Mouse (Mus musculus): ENCODE data around the gene Nfix. TPM values are rescaled to one million over a fixed set of nuclear protein-coding genes. Genes with fewer than 3 reads are reported as not detected.
A peak's percentile ranks its signal among the peaks of the same experiment; 100 is the strongest.

Nfix gene
- polyA plus RNA-seq, 1 experiment from 2014 or later: 11.7 TPM

DNA sequence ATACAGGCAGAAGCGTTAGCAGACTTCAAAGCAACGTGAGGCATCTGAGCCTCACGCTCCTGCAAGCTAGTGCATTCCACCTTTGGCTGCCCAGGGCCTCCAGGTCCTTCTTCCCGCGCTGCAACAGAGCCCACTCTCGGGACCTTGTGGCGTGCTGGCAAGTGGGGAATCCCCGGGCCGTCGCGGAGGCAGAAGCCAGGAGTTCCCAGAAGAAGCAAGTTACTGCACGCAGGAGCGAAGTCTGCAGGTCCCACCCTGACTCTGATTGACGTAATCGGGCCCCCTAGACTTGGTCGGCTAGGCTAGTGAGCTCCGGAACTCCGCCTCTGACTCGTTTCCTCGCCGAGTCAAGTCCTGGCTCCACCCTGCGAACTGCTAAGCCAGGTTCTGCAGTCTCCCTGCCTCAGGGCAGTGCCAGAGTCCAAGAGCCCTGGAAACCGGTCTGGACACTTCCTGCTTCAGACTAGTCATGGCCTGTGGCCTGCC lies 143.5 kb downstream of the Nfix start:
- no peaks in the 10 kb centered on the region for H3K27me3 ChIP-seq (replicated peaks)
- H3K27ac ChIP-seq (replicated peaks): peak overlapping the region; percentile 94
- H3K4me3 ChIP-seq: peak overlapping the region; percentile 56
- H3K9ac ChIP-seq: peak overlapping the region; percentile 88
- ATAC-seq (ENCODE audit: extremely low read depth, insufficient number of reproducible peaks, low FRiP score, low TSS enrichment): peak; percentile 33
- H3K9me3 ChIP-seq: no peaks in the 10 kb centered on the region
- H3K4me2 ChIP-seq: peak overlapping the region; percentile 84
- no peaks in the 10 kb centered on the region for H3K36me3 ChIP-seq
- under 1% methylated on average over 23 of the region's 23 CpGs for WGBS
- H3K4me1 ChIP-seq: peaks cover 69% of the 10 kb centered on the region

DNA sequence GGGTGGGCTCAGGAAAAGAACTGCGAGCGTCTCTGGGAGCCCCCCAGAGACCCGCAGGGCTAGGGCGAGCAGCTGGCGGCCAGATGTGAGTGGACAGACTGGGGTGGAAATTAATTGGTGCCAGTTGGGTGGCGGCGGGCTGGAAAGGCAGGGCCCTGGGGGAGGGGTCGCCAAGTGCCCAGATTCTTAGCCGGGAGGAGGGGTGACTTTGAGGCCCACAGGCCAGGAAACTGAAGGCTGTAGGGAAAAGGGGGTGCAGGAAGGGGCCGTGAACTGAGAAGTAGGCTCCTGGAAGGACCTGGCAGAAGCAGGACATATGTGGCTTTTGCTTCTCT lies 144.0 kb downstream of the Nfix start:
- H3K4me3 ChIP-seq: peak overlapping the region; percentile 56
- ATAC-seq (ENCODE audit: extremely low read depth, insufficient number of reproducible peaks, low FRiP score, low TSS enrichment): no peak
- WGBS: 4% methylated on average over 10 of the region's 10 CpGs

DNA sequence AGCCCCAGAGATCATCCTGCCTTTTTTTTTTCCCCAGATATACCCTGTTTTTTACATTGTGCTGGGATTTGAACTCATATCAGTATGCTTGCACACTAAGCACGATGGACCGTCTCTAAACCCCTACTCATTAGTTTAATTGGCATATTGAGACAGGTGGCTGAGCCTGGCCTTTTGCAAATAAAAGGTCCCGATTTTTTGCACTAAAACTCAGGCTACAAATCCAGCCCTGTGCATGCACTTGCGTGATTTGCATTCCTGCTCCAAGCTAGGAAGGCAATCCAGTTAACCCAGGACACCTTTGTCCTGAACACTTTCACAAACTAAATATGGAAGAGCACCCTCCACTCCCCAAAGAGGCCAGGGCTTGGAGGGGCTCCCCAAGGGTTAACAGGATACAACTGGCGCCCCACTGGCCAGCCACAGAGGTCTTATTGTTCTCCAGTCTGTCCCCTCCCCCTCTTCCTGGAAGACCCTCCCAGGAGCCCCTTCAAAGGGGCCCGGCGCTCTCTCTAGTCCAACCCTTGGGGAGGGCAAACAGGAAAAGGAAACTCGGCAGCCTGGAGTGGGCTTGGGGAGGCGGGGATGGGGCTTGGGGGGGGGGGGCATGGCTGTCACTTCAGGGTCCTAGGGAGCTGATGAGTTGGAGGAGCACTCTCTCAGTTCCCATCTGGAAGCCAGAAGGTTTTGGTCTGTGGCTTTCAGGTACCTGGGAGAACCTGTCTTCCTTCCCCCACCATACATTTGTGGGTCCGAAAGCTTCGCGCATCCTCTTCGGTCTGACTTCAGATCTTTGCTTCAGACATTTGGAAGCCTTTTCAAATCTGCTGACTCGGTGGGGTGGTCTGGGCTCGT lies 144.6 kb downstream of the Nfix start:
- Histone ChIP-seq H3K4me1 (peaks cover 64% of the 10 kb centered on the region), H3K9ac (peak overlapping the region; percentile 88), H3K27me3 (replicated peaks) (no peaks in the 10 kb centered on the region), H3K4me2 (peak overlapping the region; percentile 84), H3K36me3 (no peaks in the 10 kb centered on the region), H3K27ac (replicated peaks) (peak overlapping the region; percentile 94), H3K9me3 (no peaks in the 10 kb centered on the region), H3K4me3 (peak overlapping the region; percentile 56)
- 3% methylated on average over 15 of the region's 15 CpGs for WGBS
- ATAC-seq (ENCODE audit: extremely low read depth, insufficient number of reproducible peaks, low FRiP score, low TSS enrichment): peak; percentile 44; the same call in 1 of the 2 replicates

More for the DNA sequence above, 144.0 kb downstream of the Nfix start:
- Histone ChIP-seq H3K9ac (peak overlapping the region; percentile 88), H3K4me1 (peaks cover 69% of the 10 kb centered on the region), H3K27ac (replicated peaks) (peak overlapping the region; percentile 94), H3K9me3 (no peaks in the 10 kb centered on the region), H3K27me3 (replicated peaks) (no peaks in the 10 kb centered on the region), H3K4me2 (peak overlapping the region; percentile 84), H3K36me3 (no peaks in the 10 kb centered on the region)

DNA sequence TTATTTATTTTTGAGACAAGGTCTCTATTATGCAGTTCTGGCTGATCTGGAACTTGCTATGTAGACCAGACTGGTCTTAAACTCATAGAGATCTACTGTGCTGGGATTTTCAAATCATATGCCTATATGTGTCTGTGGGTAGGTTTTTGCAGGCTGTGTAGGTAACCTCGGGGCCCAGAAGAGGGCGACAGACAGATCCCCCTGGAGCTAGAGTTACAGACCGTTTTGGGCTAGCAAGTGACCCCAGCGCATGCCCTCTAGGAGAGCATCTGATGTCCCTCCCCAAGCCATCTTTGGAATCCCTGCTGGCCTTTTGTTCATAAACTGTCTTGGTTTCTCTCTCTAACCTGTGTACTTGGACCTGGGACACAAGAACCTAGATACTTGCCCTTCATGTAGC lies 145.5 kb downstream of the Nfix start:
- H3K4me1 ChIP-seq: peaks cover 59% of the 10 kb centered on the region
- ATAC-seq (ENCODE audit: extremely low read depth, insufficient number of reproducible peaks, low FRiP score, low TSS enrichment): no peak
- no peak overlapping the region for H3K4me2 ChIP-seq

DNA sequence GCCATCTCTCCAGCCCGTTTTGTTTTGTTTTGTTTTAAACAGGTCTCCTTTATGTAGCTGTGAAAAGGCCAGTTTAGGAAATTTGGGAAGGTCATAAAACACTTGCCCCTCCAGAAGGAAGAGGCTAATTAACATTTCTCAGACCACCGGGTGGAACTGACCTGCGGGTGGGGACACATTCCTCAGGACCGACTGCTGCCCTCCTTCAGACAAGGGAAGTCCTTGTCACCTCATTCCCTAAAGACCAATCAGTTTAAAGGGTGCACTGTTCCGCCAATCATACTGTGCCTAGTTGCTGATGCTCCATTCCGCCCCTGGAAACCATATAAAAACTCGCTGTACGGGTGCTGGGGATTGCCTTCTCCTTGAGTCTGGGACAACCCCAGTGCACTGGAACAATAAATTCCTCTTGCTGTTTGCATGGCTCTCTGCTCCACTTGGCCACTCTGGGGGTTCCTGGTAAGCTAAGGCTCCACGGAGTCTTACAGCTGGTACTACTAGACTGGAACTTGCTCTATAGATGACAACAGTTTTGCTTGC lies 147.0 kb downstream of the Nfix start:
- no peaks in the 10 kb centered on the region for H3K9me3 ChIP-seq
- 55% methylated on average over 9 of the region's 9 CpGs for WGBS
- H3K27ac ChIP-seq (replicated peaks): peak overlapping the region; percentile 65
- ATAC-seq (ENCODE audit: extremely low read depth, insufficient number of reproducible peaks, low FRiP score, low TSS enrichment): no peak
- peaks cover 51% of the 10 kb centered on the region for H3K4me1 ChIP-seq
- peak overlapping the region; percentile 58; the same call in 1 of the 2 replicates for H3K9ac ChIP-seq
- H3K36me3 ChIP-seq: no peaks in the 10 kb centered on the region
- H3K27me3 ChIP-seq (replicated peaks): no peaks in the 10 kb centered on the region
- no peak overlapping the region for H3K4me3 ChIP-seq
- no peak overlapping the region for H3K4me2 ChIP-seq

More for the DNA sequence above, 145.5 kb downstream of the Nfix start:
- no peaks in the 10 kb centered on the region for H3K27me3 ChIP-seq (replicated peaks)
- 44% methylated on average over 4 of the region's 4 CpGs for WGBS
- no peaks in the 10 kb centered on the region for H3K36me3 ChIP-seq
- H3K9me3 ChIP-seq: no peaks in the 10 kb centered on the region
- no peak overlapping the region for H3K4me3 ChIP-seq
- H3K27ac ChIP-seq (replicated peaks): peak overlapping the region; percentile 94
- H3K9ac ChIP-seq: no peak overlapping the region

DNA sequence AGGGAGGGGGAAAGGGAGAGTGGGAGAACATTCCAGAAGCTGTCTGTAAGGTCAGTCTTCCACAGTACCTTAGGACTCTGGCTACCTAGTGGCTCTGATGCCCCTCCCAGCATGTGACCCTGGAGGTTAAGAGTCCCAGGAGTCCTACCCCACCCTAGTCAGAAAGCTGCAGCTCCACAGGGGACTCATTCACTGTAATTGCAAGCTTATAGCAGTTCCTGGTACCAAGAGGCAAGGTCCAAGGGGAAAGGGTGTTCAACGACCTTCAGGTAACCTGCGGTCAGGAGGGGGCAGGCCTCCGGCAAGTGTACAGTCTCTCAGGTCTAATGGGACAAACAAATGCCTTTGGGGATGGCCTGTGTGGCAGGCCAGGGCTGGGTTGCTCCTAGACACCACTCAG lies 149.9 kb downstream of the Nfix start:
- WGBS: 49% methylated on average over 3 of the region's 3 CpGs
- H3K4me3 ChIP-seq: no peak overlapping the region
- H3K9ac ChIP-seq: peak overlapping the region; percentile 30; the same call in 1 of the 2 replicates
- H3K4me2 ChIP-seq: no peak overlapping the region
- H3K36me3 ChIP-seq: no peaks in the 10 kb centered on the region
- no peaks in the 10 kb centered on the region for H3K27me3 ChIP-seq (replicated peaks)
- H3K4me1 ChIP-seq: peaks cover 32% of the 10 kb centered on the region
- no peaks in the 10 kb centered on the region for H3K9me3 ChIP-seq
- H3K27ac ChIP-seq (replicated peaks): no peak overlapping the region
- ATAC-seq (ENCODE audit: extremely low read depth, insufficient number of reproducible peaks, low FRiP score, low TSS enrichment): no peak

Other genes with a start within 250 kb of the Nfix start
- 43.0 and 44.8 TPM in 2 replicates for gene Ier2, start 137.5 kb downstream of the Nfix start, polyA plus RNA-seq (2015; fragmentation: Nextera tagmentation; extraction: Ambion mirVana)
- gene Trmt1, start 114.0 kb downstream of the Nfix start, polyA plus RNA-seq (2015; fragmentation: Nextera tagmentation; extraction: Ambion mirVana): 47.6 and 51.6 TPM in 2 replicates
- gene Nacc1, start 112.5 kb downstream of the Nfix start, polyA plus RNA-seq (2015; fragmentation: Nextera tagmentation; extraction: Ambion mirVana): 15.1 and 15.7 TPM in 2 replicates
- gene Lyl1, start 98.9 kb downstream of the Nfix start, polyA plus RNA-seq (2015; fragmentation: Nextera tagmentation; extraction: Ambion mirVana): 15.4 and 17.1 TPM in 2 replicates
- gene G430095P16Rik, start 77.3 kb downstream of the Nfix start, polyA plus RNA-seq (2015; fragmentation: Nextera tagmentation; extraction: Ambion mirVana): 7.8 and 8.9 TPM in 2 replicates
- 6.3 and 6.6 TPM in 2 replicates for gene Dand5, start 22.5 kb upstream of the Nfix start, polyA plus RNA-seq (2015; fragmentation: Nextera tagmentation; extraction: Ambion mirVana)
- 50.2 and 52.3 TPM in 2 replicates for gene Gadd45gip1, start 31.2 kb upstream of the Nfix start, polyA plus RNA-seq (2015; fragmentation: Nextera tagmentation; extraction: Ambion mirVana)
- 108 and 123 TPM in 2 replicates for gene Rad23a, start 40.3 kb upstream of the Nfix start, polyA plus RNA-seq (2015; fragmentation: Nextera tagmentation; extraction: Ambion mirVana)
- gene Calr, start 46.6 kb upstream of the Nfix start, polyA plus RNA-seq (2015; fragmentation: Nextera tagmentation; extraction: Ambion mirVana): 711 and 772 TPM in 2 replicates
- gene Farsa, start 56.6 kb upstream of the Nfix start, polyA plus RNA-seq (2015; fragmentation: Nextera tagmentation; extraction: Ambion mirVana): 58.3 and 63.1 TPM in 2 replicates
- 37.2 and 38.5 TPM in 2 replicates for gene Syce2, start 71.8 kb upstream of the Nfix start, polyA plus RNA-seq (2015; fragmentation: Nextera tagmentation; extraction: Ambion mirVana)
- gene Gcdh, start 93.6 kb upstream of the Nfix start, polyA plus RNA-seq (2015; fragmentation: Nextera tagmentation; extraction: Ambion mirVana): 31.0 and 37.5 TPM in 2 replicates
- gene Klf1, start 101.6 kb upstream of the Nfix start, polyA plus RNA-seq (2015; fragmentation: Nextera tagmentation; extraction: Ambion mirVana): 4.9 and 15.6 TPM in 2 replicates
- gene Dnase2a, start 108.2 kb upstream of the Nfix start, polyA plus RNA-seq (2015; fragmentation: Nextera tagmentation; extraction: Ambion mirVana): 5.3 and 5.9 TPM in 2 replicates
- gene Mast1, start 137.0 kb upstream of the Nfix start, polyA plus RNA-seq (2015; fragmentation: Nextera tagmentation; extraction: Ambion mirVana): 0.11 and 0.19 TPM in 2 replicates
- gene Rtbdn, start 146.6 kb upstream of the Nfix start, polyA plus RNA-seq (2015; fragmentation: Nextera tagmentation; extraction: Ambion mirVana): 0.17 and 0.32 TPM in 2 replicates
- gene Gm49661, start 169.1 kb upstream of the Nfix start, polyA plus RNA-seq (2015; fragmentation: Nextera tagmentation; extraction: Ambion mirVana): not detected in 2 replicates
- gene Prdx2, start 169.2 kb upstream of the Nfix start, polyA plus RNA-seq (2015; fragmentation: Nextera tagmentation; extraction: Ambion mirVana): 733 and 747 TPM in 2 replicates
- gene Rnaseh2a, start 169.4 kb upstream of the Nfix start, polyA plus RNA-seq (2015; fragmentation: Nextera tagmentation; extraction: Ambion mirVana): 82.8 and 83.4 TPM in 2 replicates
- gene Junb, start 178.4 kb upstream of the Nfix start, polyA plus RNA-seq (2015; fragmentation: Nextera tagmentation; extraction: Ambion mirVana): 12.8 and 12.9 TPM in 2 replicates
- 7.2 and 7.3 TPM in 2 replicates for gene Hook2, start 190.3 kb upstream of the Nfix start, polyA plus RNA-seq (2015; fragmentation: Nextera tagmentation; extraction: Ambion mirVana)
- not detected in 2 replicates for gene Best2, start 214.2 kb upstream of the Nfix start, polyA plus RNA-seq (2015; fragmentation: Nextera tagmentation; extraction: Ambion mirVana)
- gene Asna1, start 224.9 kb upstream of the Nfix start, polyA plus RNA-seq (2015; fragmentation: Nextera tagmentation; extraction: Ambion mirVana): 113 and 127 TPM in 2 replicates
- gene Trir, start 226.5 kb upstream of the Nfix start, polyA plus RNA-seq (2015; fragmentation: Nextera tagmentation; extraction: Ambion mirVana): 73.4 and 75.1 TPM in 2 replicates
- 23.2 and 25.3 TPM in 2 replicates for gene Tnpo2, start 236.6 kb upstream of the Nfix start, polyA plus RNA-seq (2015; fragmentation: Nextera tagmentation; extraction: Ambion mirVana)